Mouse (Mus musculus) gastrocnemius, postnatal 4 days (tissue): ENCODE measurements around the gene Rad51b. TPM values are rescaled to one million over a fixed set of nuclear protein-coding genes. Genes with fewer than 3 reads are reported as not detected.

Experiments
- DNase-seq, 2 experiments: peaks; one replicate each; pipeline ENCODE4 v3.0.0; 2021 to 2022; ENCODE audit warnings: low spot score in 2 of 2, mixed read lengths in 2 of 2
- total RNA-seq, 2 experiments: library from RNA; stranded (reverse); gene quantifications; 2 replicates each; pipeline ENCODE4 v1.2.3; 2021

Rad51b gene
- total RNA-seq, 2 experiments from 2014 or later: 2.2 to 2.3 TPM

DNA sequence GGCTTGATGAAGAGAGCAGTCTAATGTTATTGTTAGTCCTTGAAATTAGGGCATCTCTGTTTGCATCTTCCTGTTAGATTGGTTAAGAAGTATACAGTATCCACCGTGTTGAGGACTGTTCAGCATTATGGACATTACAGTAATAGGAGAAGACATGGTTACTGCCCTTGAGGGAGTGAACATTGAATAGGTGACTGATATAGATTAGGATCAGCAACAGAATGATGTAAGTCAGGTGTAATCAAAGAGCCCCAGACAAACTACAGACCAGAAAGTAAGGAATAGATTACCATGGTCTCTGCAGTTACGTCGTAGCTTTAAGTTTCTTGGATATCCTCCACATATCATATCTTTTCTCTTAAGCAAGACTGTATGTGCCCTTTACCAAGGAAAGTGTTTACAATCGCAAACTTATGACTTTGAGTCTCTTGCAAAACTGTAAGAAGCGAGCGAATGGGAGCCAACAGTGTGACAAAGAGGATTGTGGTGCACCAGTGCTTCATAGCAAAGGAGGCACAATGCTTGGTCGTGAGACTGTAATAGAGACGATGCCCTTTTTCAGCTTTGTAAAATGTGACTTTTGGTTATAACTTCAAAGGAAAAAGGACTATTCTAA, 263.1 kb downstream of the Rad51b start:
- DNase-seq: no peak

DNA sequence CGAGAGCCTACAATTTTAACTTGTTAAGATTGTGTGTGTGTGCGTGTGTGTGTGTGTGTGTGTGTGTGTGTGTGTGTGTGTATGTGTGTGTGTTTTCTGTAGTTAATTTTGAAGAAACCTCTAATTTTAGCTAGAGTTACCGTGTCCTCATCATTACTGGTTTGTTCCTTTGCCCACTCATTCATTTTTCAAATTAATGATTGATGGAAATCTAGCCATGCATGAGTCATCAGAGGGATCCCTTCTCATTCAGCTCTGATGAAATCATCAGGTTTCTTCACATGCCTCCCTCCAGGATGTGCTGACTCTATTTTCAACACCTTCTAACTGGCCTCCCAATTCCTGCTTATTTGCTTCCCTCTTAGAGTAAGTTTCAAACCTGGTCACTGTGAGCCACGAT, 263.8 kb downstream of the Rad51b start:
- DNase-seq: no peak

- no peak for DNase-seq
Measured at GRCm38 (mm10) chr12:79574159-79575040, 277.3 kb downstream of the Rad51b start.

DNA sequence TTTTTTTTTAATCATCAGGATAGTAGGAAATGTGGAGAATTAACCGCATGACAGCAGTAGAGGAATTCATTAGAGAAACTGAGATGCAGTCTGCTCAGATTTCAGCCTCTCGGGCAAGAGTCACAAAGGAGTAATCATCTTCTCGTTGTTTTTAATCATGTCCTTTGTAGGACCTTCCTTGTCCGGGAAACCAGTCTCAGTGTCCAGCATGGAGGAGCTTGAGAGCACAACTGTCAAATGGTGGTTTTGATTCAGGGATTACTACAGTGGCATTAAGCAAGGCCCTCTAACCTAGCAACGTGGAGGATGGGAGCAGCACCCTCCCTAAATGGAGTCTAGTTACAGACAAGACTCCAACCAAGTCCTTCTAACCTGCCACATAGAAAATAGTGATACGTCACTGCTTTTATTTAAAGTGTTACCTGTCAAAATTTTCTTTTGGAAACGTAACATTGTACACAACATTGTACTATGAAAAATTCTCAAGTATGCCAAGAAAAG, 278.0 kb downstream of the Rad51b start:
- DNase-seq: no peak

- no peak for DNase-seq
Measured at GRCm38 (mm10) chr12:79577525-79577924, 280.4 kb downstream of the Rad51b start.

DNA sequence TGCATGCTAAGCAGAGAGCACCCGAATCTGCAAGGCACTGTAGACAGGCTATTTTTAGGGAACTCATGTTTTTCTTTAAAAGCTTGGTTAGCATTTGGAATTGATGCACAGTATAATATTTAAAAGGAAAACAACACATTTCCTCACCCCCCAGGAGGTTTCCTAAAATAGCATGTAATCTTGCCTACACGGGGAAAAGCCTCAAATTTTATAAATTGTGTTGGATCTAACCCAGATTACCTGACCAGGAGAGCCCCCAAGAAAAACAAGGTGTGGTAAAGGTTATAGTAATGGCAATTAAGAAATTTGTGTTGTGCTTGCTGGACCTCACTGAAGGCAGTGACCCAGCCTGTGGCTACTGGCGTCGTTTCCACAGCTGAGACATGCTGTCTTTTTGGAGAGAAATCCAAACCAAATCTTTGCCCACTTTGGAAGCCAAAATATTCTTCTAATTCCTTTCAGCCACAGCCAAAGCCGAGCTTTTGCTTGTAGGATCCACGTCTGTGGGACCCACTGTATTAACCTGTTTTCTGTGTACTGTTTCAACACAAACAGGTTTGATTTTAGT, 282.0 kb downstream of the Rad51b start:
- DNase-seq: peak in 1 of 2 experiments; percentile 15

DNA sequence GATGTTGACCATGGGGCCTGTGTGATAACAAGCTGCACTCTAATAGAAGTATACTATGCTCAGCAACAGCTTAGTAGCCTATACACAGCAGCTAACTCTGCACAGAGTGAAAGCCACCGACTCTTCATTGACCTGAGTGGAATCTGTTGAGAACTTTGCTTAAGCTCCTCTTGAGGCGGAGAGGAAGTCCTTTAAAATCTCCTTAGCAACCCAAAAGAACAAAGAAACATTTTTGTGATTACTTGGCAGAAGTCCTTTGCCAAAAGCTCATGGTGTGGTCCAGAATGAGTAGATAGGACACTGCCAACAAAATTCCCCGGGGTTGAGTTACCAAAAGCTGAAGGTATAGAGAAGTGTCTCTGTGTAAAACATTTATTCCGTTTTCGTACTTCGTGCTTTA, 282.8 kb downstream of the Rad51b start:
- DNase-seq: no peak

DNA sequence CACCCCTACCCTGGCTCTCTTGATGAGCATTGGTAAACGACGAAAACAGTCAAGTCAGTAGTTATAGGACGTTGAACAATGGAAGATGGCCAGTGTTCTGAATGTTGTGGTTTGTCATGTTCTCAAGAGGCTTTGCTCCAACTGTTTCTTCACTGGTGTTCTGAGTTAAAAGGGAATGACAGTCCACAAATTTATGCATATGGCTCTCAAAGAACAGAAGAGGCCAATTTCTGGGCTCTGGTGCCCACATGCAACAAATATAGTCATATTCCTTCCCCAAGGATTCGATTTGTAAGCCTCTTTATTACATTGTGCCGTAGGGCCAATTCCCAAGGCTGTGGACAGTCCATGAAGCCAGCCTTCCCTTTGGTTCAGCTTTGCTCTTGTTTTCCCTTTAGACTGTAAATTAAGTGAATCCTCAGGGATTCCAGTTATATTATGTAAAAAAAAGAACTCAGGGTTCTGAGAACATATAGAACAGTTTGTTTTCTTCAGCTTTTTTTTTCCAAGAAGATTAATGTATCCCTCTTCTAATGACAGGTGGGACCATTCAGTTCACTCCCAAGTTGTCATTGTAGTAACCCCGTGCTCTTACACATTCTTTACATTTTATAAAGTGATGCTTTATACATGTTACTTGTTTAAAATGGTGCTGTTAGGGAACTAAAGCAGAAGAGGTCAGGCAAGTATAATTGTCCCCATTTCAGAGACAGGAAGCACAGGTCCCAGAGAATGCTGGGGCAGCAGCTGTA, 287.6 kb downstream of the Rad51b start:
- DNase-seq: no peak

- DNase-seq: no peak
Measured at GRCm38 (mm10) chr12:79585336-79585735, 288.3 kb downstream of the Rad51b start.

DNA sequence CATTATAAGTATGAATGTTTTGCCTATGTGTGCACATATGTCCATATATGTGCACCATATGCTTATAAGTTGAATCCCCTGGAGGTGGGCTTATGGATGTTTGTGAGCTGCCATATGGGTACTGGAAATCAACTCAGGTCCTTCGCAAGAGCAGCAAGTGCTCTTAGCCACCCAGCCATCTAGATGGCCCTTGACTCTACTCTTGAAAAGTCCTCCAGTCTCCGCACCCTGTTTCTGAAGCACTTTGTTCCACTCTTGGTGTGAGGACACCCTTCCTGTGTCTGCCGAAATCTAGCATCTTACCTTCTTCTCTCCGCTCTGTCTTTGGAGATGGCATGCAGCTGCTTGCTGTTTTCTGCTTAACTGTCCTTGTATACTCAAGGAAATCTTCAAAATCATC, 291.7 kb downstream of the Rad51b start:
- no peak for DNase-seq

- no peak for DNase-seq
Measured at GRCm38 (mm10) chr12:79592206-79592605, 295.1 kb downstream of the Rad51b start.

- no peak for DNase-seq
Measured at GRCm38 (mm10) chr12:79596842-79597241, 299.8 kb downstream of the Rad51b start.

DNA sequence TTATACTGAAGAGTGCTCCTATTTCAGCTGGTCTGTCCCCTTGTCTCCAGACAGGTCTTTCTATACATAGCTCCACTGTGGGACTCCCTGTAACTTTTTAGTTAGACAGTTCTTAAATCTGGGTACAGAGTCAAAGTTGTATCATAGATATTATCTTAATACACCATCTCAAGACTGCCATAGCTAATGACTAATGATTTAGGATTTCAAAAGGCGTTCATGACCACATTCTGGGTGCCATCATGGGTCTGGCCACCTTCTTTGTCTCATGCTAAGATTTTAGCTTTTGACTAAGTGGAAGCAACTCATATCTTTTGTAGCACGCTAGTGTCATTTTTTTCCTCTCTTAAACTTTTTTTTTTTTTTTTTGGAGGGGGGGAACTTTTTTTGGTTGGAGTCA, 300.3 kb downstream of the Rad51b start:
- DNase-seq: no peak

DNA sequence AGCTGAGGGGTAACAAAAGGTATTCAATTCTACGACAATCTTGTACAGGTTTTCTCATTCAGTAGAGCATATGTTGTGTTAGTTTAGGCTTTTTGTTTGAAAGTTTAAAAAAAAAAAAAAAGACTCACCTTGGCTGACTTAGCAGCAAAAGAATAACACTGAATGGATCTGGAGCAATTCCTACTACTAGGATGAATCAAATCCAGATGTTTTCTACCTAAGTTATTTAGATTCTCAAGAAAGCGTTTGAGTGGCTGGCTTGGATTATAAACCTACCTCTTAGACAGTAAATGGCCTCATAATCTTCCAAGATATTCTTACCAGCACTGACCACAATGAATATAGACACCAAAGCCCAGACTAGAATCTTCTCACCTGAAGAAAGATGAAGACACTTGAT, 300.7 kb downstream of the Rad51b start:
- DNase-seq: no peak

- DNase-seq: no peak
Measured at GRCm38 (mm10) chr12:79598496-79598895, 301.4 kb downstream of the Rad51b start.

- DNase-seq: no peak
Measured at GRCm38 (mm10) chr12:79598901-79599300, 301.8 kb downstream of the Rad51b start.

DNA sequence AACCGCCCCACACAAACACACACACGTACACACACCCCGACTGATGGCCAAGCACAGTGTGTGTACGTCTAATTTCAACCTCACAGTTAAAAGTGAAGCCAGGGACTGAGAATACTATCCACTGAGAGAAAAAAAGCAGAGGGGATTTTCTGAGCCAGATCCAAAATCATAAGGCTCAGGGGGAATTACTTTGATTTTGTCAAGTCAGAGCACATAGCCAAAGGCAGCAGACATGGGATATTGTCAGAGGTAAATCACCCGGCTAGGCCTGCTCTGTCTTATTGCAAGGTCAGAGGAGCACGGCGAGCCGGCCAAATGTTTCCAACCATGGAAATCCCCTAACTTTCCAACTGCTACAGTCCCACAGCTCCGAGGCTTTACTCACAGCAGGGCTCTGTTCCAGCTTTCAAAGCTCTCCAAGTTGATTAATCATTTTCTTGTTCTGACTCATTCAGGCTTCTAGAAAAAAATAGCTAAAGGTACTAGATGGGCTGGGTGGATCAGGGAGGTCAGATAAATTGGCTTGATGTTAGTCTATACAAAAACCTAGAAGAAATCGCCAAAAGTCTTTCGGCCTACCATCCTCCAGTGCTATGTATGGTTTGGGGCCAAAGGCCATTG, 303.2 kb downstream of the Rad51b start:
- peak; percentile 45 to 74 for DNase-seq

GRCm38 (mm10) chr12:79602641-79603040, 305.6 kb downstream of the Rad51b start:
- DNase-seq: no peak

DNA sequence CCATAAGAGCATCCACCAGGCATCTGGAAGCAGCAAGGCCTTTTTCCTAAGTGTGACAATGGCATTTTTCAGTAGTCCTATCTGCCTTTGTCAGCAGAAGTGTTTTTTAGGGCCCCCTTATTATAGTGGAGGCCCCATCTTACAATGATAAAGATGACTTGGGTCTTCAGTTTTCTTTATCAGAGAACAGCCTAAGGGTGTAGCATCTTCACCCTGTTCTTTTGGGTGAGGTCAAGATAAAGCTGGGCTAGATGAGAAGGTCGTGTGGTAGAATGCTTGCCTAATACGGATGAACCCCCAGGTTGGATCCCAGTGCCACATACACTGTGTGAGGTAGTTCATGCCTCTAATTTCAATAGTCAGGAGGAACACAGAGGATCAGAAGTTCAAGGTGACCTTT, 307.8 kb downstream of the Rad51b start:
- no peak for DNase-seq

DNA sequence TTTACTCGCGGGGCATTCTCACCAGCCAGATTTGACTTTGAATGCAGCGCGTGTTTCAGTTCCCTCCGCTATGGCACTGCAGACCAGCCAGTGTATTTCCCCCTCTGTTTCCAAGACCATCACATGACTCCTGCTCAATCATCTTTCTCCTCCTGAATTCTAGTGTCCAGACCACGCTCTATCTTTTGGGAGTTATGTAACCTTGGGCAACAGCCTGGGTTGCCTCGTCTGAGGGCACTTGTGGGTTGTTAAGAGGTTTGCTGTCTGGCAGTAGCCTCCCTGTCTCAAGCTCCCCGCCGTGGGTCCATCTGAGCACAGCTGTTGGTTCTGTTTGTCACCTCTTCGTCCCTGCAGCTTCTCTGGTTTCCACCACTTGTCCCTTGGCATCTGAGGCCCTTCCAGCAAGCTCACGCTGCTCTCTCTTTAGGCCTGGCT, 309.1 kb downstream of the Rad51b start:
- peak in 1 of 2 experiments; percentile 24 for DNase-seq
